Mouse (Mus musculus): ENCODE measurements at regions not wholly inside any gene's neighbourhood (a gene's known extent, or its start where the extent isn't known, plus 50 kb on each side); places are given as distances from the start of the nearest gene placed in this dataset.

GRCm38 (mm10) chr12:16331456-16331855 is 279.3 kb downstream of the Lpin1 start:
- TF ChIP-seq CTCF (IDR thresholded peaks at IDR 0.05; ENCODE audit: extremely low read depth, insufficient read length, insufficient replicate concordance, low read depth, low read length) (no peak), POLR2A (IDR thresholded peaks at IDR 0.05; ENCODE audit: low read depth, low read length) (no peak)

Measured in small intestine, adult 2 months (tissue).